Mouse (Mus musculus) G1E (cell line): ENCODE measurements around the gene Bglap2.

Source experiments
- CTCF ChIP-seq: IDR thresholded peaks from 2 replicates; pipeline ENCODE4 v1.5.1; 2012; ENCODE audit warnings: low read depth, low read length, inconsistent platforms, mixed read lengths
- GATA1 ChIP-seq: IDR thresholded peaks from 2 replicates; pipeline ENCODE4 v1.6.1; 2012; ENCODE audit warnings: borderline replicate concordance, low read length, inconsistent platforms, mixed read lengths
- GATA2 ChIP-seq: IDR thresholded peaks from 2 replicates; pipeline ENCODE4 v1.6.1; 2012; ENCODE audit warnings: low read depth, low read length, inconsistent platforms, borderline replicate concordance
- TAL1 ChIP-seq: conservative IDR thresholded peaks from 2 replicates; pipeline ENCODE4 v1.6.1; 2012; ENCODE audit warnings: low read depth, low read length, inconsistent platforms, mixed read lengths

- TF ChIP-seq GATA2 = no peak
- no peak for TF ChIP-seq CTCF
- no peak for TF ChIP-seq GATA1
- TF ChIP-seq TAL1 = no peak
Measured at GRCm38 (mm10) chr3:88361096-88361495, 17.4 kb downstream of the Bglap2 start.
